Mouse (Mus musculus): Measurements from ENCODE around the gene Psmc6. TPM values are rescaled to one million over a fixed set of nuclear protein-coding genes. Genes with fewer than 3 reads are reported as not detected.
A peak's percentile ranks its signal among the peaks of the same experiment; 100 is the strongest.

Psmc6 gene
- total and polyA plus RNA-seq, 3 experiments = 125 to 270 (median 208) TPM

DNA sequence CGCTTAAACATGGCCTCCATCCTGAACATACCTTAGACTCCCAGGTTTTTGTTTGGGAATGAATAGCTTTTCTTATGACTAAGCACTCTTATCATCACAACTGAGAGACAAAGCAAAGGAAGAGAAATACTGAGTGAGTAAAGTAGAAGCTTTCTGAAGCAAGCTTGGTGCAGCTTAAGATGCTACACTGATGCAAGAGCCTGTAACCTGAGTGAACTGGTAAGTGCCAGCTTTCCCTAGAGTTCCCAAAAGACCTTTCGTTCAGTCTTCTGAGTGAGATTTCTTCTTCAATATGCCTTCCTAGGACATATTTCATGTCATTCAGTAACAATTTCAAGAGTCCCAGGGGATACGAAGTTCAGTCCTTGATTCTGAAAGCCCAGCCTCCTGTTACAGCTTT, 8.5 kb upstream of the Psmc6 start (continued):
- TF ChIP-seq GABPA (IDR thresholded peaks at IDR 0.05; ENCODE audit: low read depth, low read length) = peak; percentile 54; the same call in 1 of the 2 replicates
- TF ChIP-seq ZMIZ1 (IDR thresholded peaks at IDR 0.05; ENCODE audit: low read depth, low read length) = no peak
- no peak for TF ChIP-seq ZC3H11A (IDR thresholded peaks at IDR 0.05; ENCODE audit: low read depth, low read length)
- peak; percentile 43 for TF ChIP-seq TCF12 (IDR thresholded peaks at IDR 0.05; ENCODE audit: low read depth, low read length)
- no peak; the same call in 1 of the 2 replicates for TF ChIP-seq POLR2AphosphoS2 (IDR thresholded peaks at IDR 0.05; ENCODE audit: low read length)
- TF ChIP-seq ZNF384 (IDR thresholded peaks at IDR 0.05; ENCODE audit: low read depth, low read length) = no peak
- no peak for TF ChIP-seq MYB (IDR thresholded peaks at IDR 0.05; ENCODE audit: low read depth, low read length)
- no peak for TF ChIP-seq E2F4 (IDR thresholded peaks at IDR 0.05; ENCODE audit: borderline replicate concordance, low read depth, low read length)
- no peak for TF ChIP-seq RAD21 (IDR thresholded peaks at IDR 0.05; ENCODE audit: low read depth, low read length)
- no peak for TF ChIP-seq TAL1 (IDR thresholded peaks at IDR 0.05; ENCODE audit: low read length)
- no peak for TF ChIP-seq CTCF (IDR thresholded peaks at IDR 0.05 in 2 of 3, conservative IDR thresholded peaks at IDR 0.05 in 1 of 3; ENCODE audit: control insufficient read depth in 1 of 3, insufficient read depth in 1 of 3, low read depth in 2 of 3, low read length in 3 of 3, poor library complexity in 1 of 3, severe bottlenecking in 1 of 3)
- peak; percentile 46 to 66; a peak in 3 of 4 replicates for TF ChIP-seq EP300 (IDR thresholded peaks at IDR 0.05; ENCODE audit: low read depth in 1 of 2, low read length in 2 of 2)

DNA sequence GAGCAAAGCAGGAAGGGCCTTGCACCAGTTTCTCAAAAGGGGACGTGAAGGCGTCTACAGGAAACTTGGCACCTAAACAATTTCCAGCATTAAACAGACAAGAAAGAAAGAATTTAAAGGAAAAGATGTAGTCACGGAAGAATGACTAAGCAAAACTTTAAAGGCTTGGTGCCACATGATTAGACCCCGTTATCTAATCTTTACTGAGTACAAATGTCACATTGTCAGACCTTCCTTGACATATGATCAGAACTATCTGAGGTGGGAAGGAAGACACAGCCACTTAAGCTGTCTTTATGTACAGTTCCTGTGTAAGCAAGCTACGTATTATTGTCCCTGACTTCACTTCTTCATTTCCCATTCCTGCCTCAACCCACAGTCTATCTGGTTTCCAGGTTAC, 8.0 kb upstream of the Psmc6 start:
- Histone ChIP-seq H3K9ac (ENCODE audit: control insufficient read depth, low read depth, low read length, poor library complexity, severe bottlenecking) (peak overlapping the region; percentile 79), H3K27me3 (ENCODE audit: control insufficient read depth in 1 of 2, insufficient read depth in 2 of 2, low read length in 2 of 2) (no peaks in the 10 kb centered on the region), H3K9me3 (replicated peaks; ENCODE audit: insufficient read depth, low read length) (no peaks in the 10 kb centered on the region), H3K79me2 (ENCODE audit: control insufficient read depth, insufficient read depth, low read length, poor library complexity) (peaks cover 19% of the 10 kb centered on the region), H3K4me1 (ENCODE audit: control insufficient read depth in 1 of 2, insufficient read depth in 2 of 2, low read length in 2 of 2) (peaks cover 29% of the 10 kb centered on the region in 2 experiments), H3K36me3 (ENCODE audit: control insufficient read depth in 1 of 2, insufficient read depth in 2 of 2, low read length in 2 of 2) (peaks cover 0 to 51% of the 10 kb centered on the region in 2 experiments; a peak in 2 of 4 replicates), H3K27ac (ENCODE audit: control insufficient read depth, low read depth, low read length) (peak overlapping the region; percentile 100), H3K4me3 (ENCODE audit: control insufficient read depth in 1 of 2, insufficient read depth in 1 of 2, low read depth in 2 of 2, low read length in 2 of 2) (peak overlapping the region; percentile 12; a peak in 3 of 4 replicates)
- TF ChIP-seq CHD2 (IDR thresholded peaks at IDR 0.05; ENCODE audit: low read length) (no peak), GABPA (IDR thresholded peaks at IDR 0.05; ENCODE audit: low read depth, low read length) (peak; percentile 98), USF1 (IDR thresholded peaks at IDR 0.05; ENCODE audit: low read depth, low read length) (peak; percentile 78), SIN3A (IDR thresholded peaks at IDR 0.05; ENCODE audit: low read length) (peak; percentile 98), NELFE (IDR thresholded peaks at IDR 0.05; ENCODE audit: low read depth, low read length) (no peak; the same call in 1 of the 2 replicates), ZKSCAN1 (IDR thresholded peaks at IDR 0.05; ENCODE audit: low read depth, low read length) (no peak), HCFC1 (IDR thresholded peaks at IDR 0.05; ENCODE audit: low read depth, low read length) (0 out of 2 replicates have a peak, but pooled peaks have one; percentile 35), MAFK (IDR thresholded peaks at IDR 0.05; ENCODE audit: borderline replicate concordance, low read depth, low read length) (peak; percentile 92), MYB (IDR thresholded peaks at IDR 0.05; ENCODE audit: low read depth, low read length) (no peak), CHD1 (IDR thresholded peaks at IDR 0.05; ENCODE audit: low read depth, low read length) (no peak), RCOR1 (IDR thresholded peaks at IDR 0.05; ENCODE audit: low read depth, low read length) (no peak), POLR2AphosphoS2 (IDR thresholded peaks at IDR 0.05; ENCODE audit: low read length) (no peak), TAL1 (IDR thresholded peaks at IDR 0.05; ENCODE audit: low read length) (peak; percentile 62), USF2 (IDR thresholded peaks at IDR 0.05; ENCODE audit: borderline replicate concordance in 1 of 2, insufficient read depth in 1 of 2, low read depth in 1 of 2, low read length in 2 of 2) (no peak), ZMIZ1 (IDR thresholded peaks at IDR 0.05; ENCODE audit: low read depth, low read length) (no peak), ETS1 (IDR thresholded peaks at IDR 0.05; ENCODE audit: low read depth, low read length) (peak; percentile 100), EP300 (IDR thresholded peaks at IDR 0.05; ENCODE audit: low read depth in 1 of 2, low read length in 2 of 2) (peak; percentile 90 to 97; a peak in 3 of 4 replicates), CTCF (IDR thresholded peaks at IDR 0.05 in 2 of 3, conservative IDR thresholded peaks at IDR 0.05 in 1 of 3; ENCODE audit: control insufficient read depth in 1 of 3, insufficient read depth in 1 of 3, low read depth in 2 of 3, low read length in 3 of 3, poor library complexity in 1 of 3, severe bottlenecking in 1 of 3) (no peak), BHLHE40 (IDR thresholded peaks at IDR 0.05; ENCODE audit: borderline replicate concordance, low read depth, low read length) (no peak), TCF12 (IDR thresholded peaks at IDR 0.05; ENCODE audit: low read depth, low read length) (peak; percentile 90), ELF1 (IDR thresholded peaks at IDR 0.05; ENCODE audit: low read depth, low read length) (no peak), MXI1 (IDR thresholded peaks at IDR 0.05; ENCODE audit: low read depth, low read length) (peak; percentile 64; the same call in 1 of the 2 replicates), TBP (IDR thresholded peaks at IDR 0.05; ENCODE audit: low read depth, low read length) (peak; percentile 58; the same call in 1 of the 2 replicates), GATA1 (IDR thresholded peaks at IDR 0.05; ENCODE audit: low read depth, low read length) (peak; percentile 98)
- DNase-seq (ENCODE audit: low read depth, low spot score) = peak; percentile 90
